Mouse (Mus musculus) frontal cortex, adult (tissue): ENCODE results near the gene Tmem132c.

ENCODE experiments used
- ATAC-seq: cut with Nextera tagmentation; 2 replicates; pipeline ENCODE4 v1.9.2; 2017; ENCODE audit warnings: mild to moderate bottlenecking, moderate library complexity, mixed read lengths; ENCODE audit not compliant: low TSS enrichment

The Tmem132c gene

GRCm38 (mm10) chr5:127602996-127603395, 361.4 kb downstream of the Tmem132c start:
- no peak for ATAC-seq

GRCm38 (mm10) chr5:127607507-127607906, 365.9 kb downstream of the Tmem132c start:
- ATAC-seq = no peak

GRCm38 (mm10) chr5:127609191-127609714, 367.6 kb downstream of the Tmem132c start:
- ATAC-seq = no peak

- ATAC-seq = peak; percentile 51
Measured at GRCm38 (mm10) chr5:127610787-127611509, 369.3 kb downstream of the Tmem132c start.

GRCm38 (mm10) chr5:127611881-127612280, 370.3 kb downstream of the Tmem132c start:
- ATAC-seq = no peak

GRCm38 (mm10) chr5:127612397-127612796, 370.8 kb downstream of the Tmem132c start:
- no peak for ATAC-seq
